Mouse (Mus musculus) midbrain, embryonic 11.5 days (tissue): ENCODE measurements around the gene Braf. TPM values are rescaled to one million over a fixed set of nuclear protein-coding genes. Genes with fewer than 3 reads are reported as not detected.

Source experiments
- ATAC-seq: fragments of 200-750 bp; cut with Nextera tagmentation; 2 replicates; pipeline ENCODE4 v1.8.0; 2017; ENCODE audit warnings: moderate TSS enrichment, moderate library complexity; ENCODE audit not compliant: low FRiP score
- DNase-seq: peaks from one replicate; pipeline ENCODE4 v3.0.0; 2015; ENCODE audit warnings: low spot score; ENCODE audit errors: missing footprints
- H3K27ac ChIP-seq: fragments of 300-500 bp; sonication (generic); 2 replicates; pipeline ENCODE4 v1.5.1; 2014; ENCODE audit warnings: low read depth, low read length
- H3K27me3 ChIP-seq: fragments of 300-500 bp; sonication (generic); 2 replicates; pipeline ENCODE4 v1.6.1; 2014; ENCODE audit warnings: mild to moderate bottlenecking, low read length, moderate library complexity, mixed read lengths; ENCODE audit not compliant: control insufficient read depth, insufficient read depth
- H3K36me3 ChIP-seq: fragments of 300-500 bp; sonication (generic); 2 replicates; pipeline ENCODE4 v1.6.1; 2014; ENCODE audit warnings: mild to moderate bottlenecking, low read length, moderate library complexity, mixed read lengths; ENCODE audit not compliant: control insufficient read depth, insufficient read depth
- H3K4me1 ChIP-seq: fragments of 300-500 bp; sonication (generic); 2 replicates; pipeline ENCODE4 v1.6.1; 2014; ENCODE audit warnings: low read length; ENCODE audit not compliant: control insufficient read depth, insufficient read depth
- H3K4me2 ChIP-seq: fragments of 300-500 bp; sonication (generic); 2 replicates; pipeline ENCODE4 v1.6.1; 2014; ENCODE audit warnings: mild to moderate bottlenecking, moderate library complexity
- H3K4me3 ChIP-seq: fragments of 300-500 bp; sonication (generic); 2 replicates; pipeline ENCODE4 v1.5.1; 2014; ENCODE audit warnings: low read depth, low read length
- H3K9ac ChIP-seq: fragments of 300-500 bp; sonication (generic); 2 replicates; pipeline ENCODE4 v1.6.1; 2014; ENCODE audit warnings: low read length
- H3K9me3 ChIP-seq: fragments of 300-500 bp; sonication (generic); 2 replicates; pipeline ENCODE4 v1.6.1; 2016; ENCODE audit warnings: low read length; ENCODE audit not compliant: control insufficient read depth
- WGBS: fragments of 180-500 bp; shearing (Covaris S2); extraction: QIAGEN DNeasy Blood & Tissue Kit; methylation state at CpG from one replicate; pipeline ENCODE4 v1.1.7; 2014; 5-methylcytosine and 5-hydroxymethylcytosine counted together
- polyA plus RNA-seq: library from polyadenylated mRNA; unstranded; fragments of >200 nt; fragmentation: Nextera tagmentation; extraction: Ambion mirVana; gene quantifications from 2 replicates; pipeline ENCODE4 v1.2.1, GENCODE M21; 2014

Braf gene
- polyA plus RNA-seq, 1 experiment from 2014 or later = 20.4 TPM

GRCm38 (mm10) chr6:39573791-39574554, 151.3 kb downstream of the Braf start, which contains the start of gene Adck2:
Gene Adck2, plus strand, starts transcription at chr6:39573873.
- H3K27me3 ChIP-seq = no peaks in the 10 kb centered on the region
- H3K4me2 ChIP-seq = peak within 1 kb of the TSS; percentile 67
- peak; percentile 97 for DNase-seq
- H3K4me1 ChIP-seq = peaks cover 12% of the 10 kb centered on the region
- ATAC-seq = peak; percentile 97
- H3K9me3 ChIP-seq = no peaks in the 10 kb centered on the region
- WGBS = 2% methylated on average over 48 of the region's 49 CpGs
- peak within 1 kb of the TSS; percentile 89 for H3K27ac ChIP-seq
- H3K9ac ChIP-seq = peak within 1 kb of the TSS; percentile 77
- H3K36me3 ChIP-seq = no peaks in the 10 kb centered on the region
- H3K4me3 ChIP-seq = peak within 1 kb of the TSS; percentile 75

GRCm38 (mm10) chr6:39570426-39570825, 154.8 kb downstream of the Braf start:
- peak; percentile 57 for DNase-seq
- H3K36me3 ChIP-seq = no peaks in the 10 kb centered on the region
- 72% methylated on average over 3 of the region's 3 CpGs for WGBS
- no peak overlapping the region for H3K9ac ChIP-seq
- H3K4me1 ChIP-seq = peaks cover 12% of the 10 kb centered on the region
- H3K4me3 ChIP-seq = no peak overlapping the region
- H3K4me2 ChIP-seq = no peak overlapping the region
- H3K9me3 ChIP-seq = no peaks in the 10 kb centered on the region
- no peaks in the 10 kb centered on the region for H3K27me3 ChIP-seq
- no peak for ATAC-seq
- H3K27ac ChIP-seq = no peak overlapping the region

DNA sequence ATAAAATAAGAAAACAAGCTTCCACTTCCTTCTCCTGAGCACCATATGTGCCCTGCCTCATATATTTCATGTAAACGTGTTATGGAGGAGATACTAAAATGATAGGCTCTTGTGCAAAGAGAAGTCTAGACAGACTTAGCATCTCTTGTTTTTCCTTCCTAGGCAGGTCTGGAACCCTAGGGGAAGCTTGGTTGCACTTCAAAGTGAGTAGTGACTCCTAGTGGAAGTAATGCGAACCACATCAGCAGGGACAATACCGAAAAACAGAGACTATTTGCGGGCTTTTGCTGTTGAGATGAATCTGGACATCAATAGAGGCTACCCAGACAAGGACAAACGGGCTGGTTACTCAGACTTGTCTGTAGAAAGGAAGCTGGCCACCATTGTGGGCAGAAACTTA, 157.7 kb downstream of the Braf start:
- H3K27ac ChIP-seq = no peak overlapping the region
- WGBS = 14% methylated on average over 5 of the region's 5 CpGs
- H3K27me3 ChIP-seq = no peaks in the 10 kb centered on the region
- DNase-seq = peak; percentile 91
- H3K36me3 ChIP-seq = no peaks in the 10 kb centered on the region
- no peak overlapping the region for H3K4me3 ChIP-seq
- no peak overlapping the region for H3K9ac ChIP-seq
- H3K4me1 ChIP-seq = no peaks in the 10 kb centered on the region
- no peaks in the 10 kb centered on the region for H3K9me3 ChIP-seq
- no peak overlapping the region for H3K4me2 ChIP-seq
- ATAC-seq = no peak

DNA sequence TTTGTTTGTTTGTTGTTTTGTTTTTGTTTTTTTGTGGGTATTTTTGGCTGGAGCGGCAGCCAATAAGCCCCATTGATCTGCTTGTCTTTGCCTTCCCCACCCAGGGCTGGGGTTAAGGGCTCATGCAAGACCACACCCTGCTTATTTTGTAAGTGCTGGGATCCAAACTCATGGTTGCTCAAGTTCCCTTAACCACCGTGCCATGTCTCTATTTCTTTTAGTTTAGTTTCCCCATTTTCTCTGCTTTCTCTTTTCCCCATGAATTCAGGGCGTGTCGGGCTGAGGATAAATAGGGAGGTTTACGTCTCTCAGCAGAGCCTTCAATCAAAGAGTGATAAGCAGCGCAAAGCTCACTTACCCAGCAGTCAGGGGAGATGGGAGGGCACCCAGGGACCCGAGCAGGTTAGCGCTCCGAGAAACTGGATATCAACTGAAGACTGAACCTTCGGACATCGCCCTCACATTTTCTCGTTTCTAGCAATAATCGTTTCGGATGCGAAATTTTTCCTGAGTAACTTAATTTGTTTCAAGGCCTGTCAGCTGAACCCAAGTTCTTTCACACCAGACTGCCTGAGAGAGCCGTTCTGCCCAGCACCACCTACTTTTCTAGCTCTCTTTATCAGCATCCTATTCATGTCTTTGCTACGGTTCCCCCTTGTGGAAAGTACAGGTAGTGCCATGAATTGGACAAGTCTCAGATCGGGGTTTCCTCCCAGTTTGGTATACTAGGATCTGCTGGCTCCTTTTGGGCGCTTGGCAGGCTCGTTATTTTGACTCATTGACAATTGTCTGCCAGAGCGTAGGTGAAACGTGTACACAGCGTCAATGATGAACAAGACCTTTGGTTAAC, 162.9 kb downstream of the Braf start:
- H3K4me3 ChIP-seq = no peak overlapping the region
- 18% methylated on average over 23 of the region's 23 CpGs for WGBS

GRCm38 (mm10) chr6:39559276-39559939, 165.9 kb downstream of the Braf start:
- peaks cover 28% of the 10 kb centered on the region for H3K4me1 ChIP-seq
- no peak overlapping the region for H3K9ac ChIP-seq
- ATAC-seq (no peak), DNase-seq (no peak)
- WGBS = 54% methylated on average over 6 of the region's 6 CpGs
- H3K27ac ChIP-seq = peak overlapping the region; percentile 30; the same call in 1 of the 2 replicates
- H3K27me3 ChIP-seq = no peaks in the 10 kb centered on the region
- H3K4me2 ChIP-seq = no peak overlapping the region
- H3K4me3 ChIP-seq = no peak overlapping the region
- H3K9me3 ChIP-seq = no peaks in the 10 kb centered on the region
- H3K36me3 ChIP-seq = no peaks in the 10 kb centered on the region; the same call in 1 of the 2 replicates

More for the DNA sequence above, 162.9 kb downstream of the Braf start:
- Histone ChIP-seq H3K36me3 (no peaks in the 10 kb centered on the region; the same call in 1 of the 2 replicates), H3K27me3 (no peaks in the 10 kb centered on the region), H3K4me2 (no peak overlapping the region; the same call in 1 of the 2 replicates), H3K27ac (no peak overlapping the region), H3K4me1 (peaks cover 11% of the 10 kb centered on the region), H3K9me3 (no peaks in the 10 kb centered on the region), H3K9ac (no peak overlapping the region)
- DNase-seq (peak; percentile 98), ATAC-seq (peak; percentile 28; the same call in 1 of the 2 replicates)

DNA sequence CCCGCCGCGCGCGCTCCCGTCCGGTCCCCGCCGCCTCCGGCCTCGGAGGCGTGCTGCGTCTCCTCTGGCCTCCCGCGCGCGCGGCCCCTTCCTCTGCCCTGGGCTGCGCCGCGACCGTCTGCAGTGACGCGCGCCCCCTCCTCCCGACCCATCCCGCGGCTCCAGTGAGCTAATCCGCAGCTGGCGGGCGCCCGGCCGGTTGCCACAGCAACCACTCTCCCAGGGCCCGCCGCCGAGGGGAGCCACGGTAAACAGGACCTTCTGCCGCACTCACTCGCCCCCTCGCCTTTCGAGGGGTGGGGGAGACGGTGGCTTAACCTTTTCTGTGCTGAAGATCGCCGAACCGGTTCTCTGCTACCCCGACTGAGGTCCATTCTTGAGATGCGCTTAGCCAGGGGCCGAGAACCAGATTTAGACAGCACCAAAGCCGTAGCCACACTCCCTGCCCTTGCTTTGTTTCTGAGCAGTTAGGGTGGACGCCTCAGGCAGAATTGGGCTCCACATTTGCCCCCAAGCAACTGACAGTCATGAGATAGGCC, 167.5 kb downstream of the Braf start, which contains the start of gene Dennd2a:
Dennd2a (minus strand) TSS at position 145 of the 539 bp plus-strand sequence.
- H3K4me2 ChIP-seq = peak within 1 kb of the TSS; percentile 66
- H3K9ac ChIP-seq = peak within 1 kb of the TSS; percentile 95
- DNase-seq (peak; percentile 99), ATAC-seq (peak; percentile 97)
- no peaks in the 10 kb centered on the region; the same call in 1 of the 2 replicates for H3K36me3 ChIP-seq
- peak within 1 kb of the TSS; percentile 84 for H3K27ac ChIP-seq
- WGBS = 1% methylated on average over 48 of the region's 50 CpGs
- peaks cover 29% of the 10 kb centered on the region for H3K4me1 ChIP-seq
- H3K27me3 ChIP-seq = no peaks in the 10 kb centered on the region
- no peaks in the 10 kb centered on the region for H3K9me3 ChIP-seq
- peak within 1 kb of the TSS; percentile 83 for H3K4me3 ChIP-seq

- Histone ChIP-seq H3K9me3 (no peaks in the 10 kb centered on the region), H3K27me3 (no peaks in the 10 kb centered on the region), H3K36me3 (no peaks in the 10 kb centered on the region; the same call in 1 of the 2 replicates), H3K4me3 (peak overlapping the region; percentile 83), H3K4me2 (peak overlapping the region; percentile 66), H3K9ac (peak overlapping the region; percentile 95), H3K4me1 (peaks cover 34% of the 10 kb centered on the region), H3K27ac (peak overlapping the region; percentile 84)
- WGBS = under 1% methylated on average over 50 of the region's 54 CpGs
- ATAC-seq = peak; percentile 76
- peak; percentile 95 for DNase-seq
Observed at GRCm38 (mm10) chr6:39556900-39557659, 168.2 kb downstream of the Braf start.

DNA sequence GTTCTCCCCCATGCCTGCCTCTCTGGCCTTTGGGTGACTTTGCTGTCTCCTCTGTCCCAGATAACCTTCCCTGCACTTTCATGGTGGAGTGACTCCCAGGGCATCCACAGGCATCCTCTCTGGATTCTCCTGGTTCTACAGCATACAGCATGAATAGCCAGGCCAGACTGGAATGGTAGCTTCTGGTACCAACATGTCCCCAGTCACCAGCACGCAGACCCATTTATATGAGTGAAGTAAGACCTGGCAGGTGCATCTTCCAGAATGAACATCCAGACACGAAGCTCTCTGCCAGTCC, 169.7 kb downstream of the Braf start:
- H3K27ac ChIP-seq = no peak overlapping the region
- no peak for DNase-seq
- H3K4me3 ChIP-seq = peak overlapping the region; percentile 83
- no peak for ATAC-seq
- no peaks in the 10 kb centered on the region for H3K9me3 ChIP-seq
- WGBS = 84% methylated on average over 2 of the region's 2 CpGs
- H3K36me3 ChIP-seq = no peaks in the 10 kb centered on the region; the same call in 1 of the 2 replicates
- H3K4me1 ChIP-seq = peaks cover 36% of the 10 kb centered on the region
- H3K9ac ChIP-seq = peak overlapping the region; percentile 95; the same call in 1 of the 2 replicates
- peak overlapping the region; percentile 66 for H3K4me2 ChIP-seq
- H3K27me3 ChIP-seq = no peaks in the 10 kb centered on the region
